Mouse (Mus musculus): ENCODE measurements around the gene Usp13. TPM values are rescaled to one million over a fixed set of nuclear protein-coding genes. Genes with fewer than 3 reads are reported as not detected.

Gene Usp13
- polyA plus RNA-seq, 1 experiment = 2.6 TPM

- Histone ChIP-seq H3K4me1 (replicated peaks; ENCODE audit: control insufficient read depth, insufficient read depth, low read length) (no peaks in the 10 kb centered on the region), H3K27ac (ENCODE audit: control insufficient read depth, insufficient read depth, low read length) (no peak overlapping the region), H3K36me3 (ENCODE audit: control insufficient read depth, insufficient read depth, low read length) (no peaks in the 10 kb centered on the region), H3K4me3 (ENCODE audit: control insufficient read depth, insufficient read depth, low read length) (no peak overlapping the region), H3K27me3 (ENCODE audit: control insufficient read depth, insufficient read depth, low read length) (no peaks in the 10 kb centered on the region)
- DNase-seq = no peak
- no peak for TF ChIP-seq POLR2A (IDR thresholded peaks at IDR 0.05; ENCODE audit: control insufficient read depth, extremely low read depth, insufficient read depth, low read length, poor library complexity)
- TF ChIP-seq CTCF (IDR thresholded peaks at IDR 0.05; ENCODE audit: borderline replicate concordance, control insufficient read depth, extremely low read depth, insufficient read depth, low read length, poor library complexity) = no peak
- 95% methylated on average over 3 of the region's 3 CpGs for WGBS
Observed at GRCm38 (mm10) chr3:32961494-32961893, 144.1 kb downstream of the Usp13 start.

GRCm38 (mm10) chr3:32965528-32965927 is 148.2 kb downstream of the Usp13 start:
- DNase-seq = no peak
- Histone ChIP-seq H3K4me3 (ENCODE audit: control insufficient read depth, insufficient read depth, low read length) (no peak overlapping the region), H3K27me3 (ENCODE audit: control insufficient read depth, insufficient read depth, low read length) (no peaks in the 10 kb centered on the region), H3K4me1 (replicated peaks; ENCODE audit: control insufficient read depth, insufficient read depth, low read length) (no peaks in the 10 kb centered on the region), H3K27ac (ENCODE audit: control insufficient read depth, insufficient read depth, low read length) (no peak overlapping the region), H3K36me3 (ENCODE audit: control insufficient read depth, insufficient read depth, low read length) (no peaks in the 10 kb centered on the region)
- 5% methylated on average over 2 of the region's 2 CpGs for WGBS
- no peak for TF ChIP-seq CTCF (IDR thresholded peaks at IDR 0.05; ENCODE audit: borderline replicate concordance, control insufficient read depth, extremely low read depth, insufficient read depth, low read length, poor library complexity)
- no peak for TF ChIP-seq POLR2A (IDR thresholded peaks at IDR 0.05; ENCODE audit: control insufficient read depth, extremely low read depth, insufficient read depth, low read length, poor library complexity)

DNA sequence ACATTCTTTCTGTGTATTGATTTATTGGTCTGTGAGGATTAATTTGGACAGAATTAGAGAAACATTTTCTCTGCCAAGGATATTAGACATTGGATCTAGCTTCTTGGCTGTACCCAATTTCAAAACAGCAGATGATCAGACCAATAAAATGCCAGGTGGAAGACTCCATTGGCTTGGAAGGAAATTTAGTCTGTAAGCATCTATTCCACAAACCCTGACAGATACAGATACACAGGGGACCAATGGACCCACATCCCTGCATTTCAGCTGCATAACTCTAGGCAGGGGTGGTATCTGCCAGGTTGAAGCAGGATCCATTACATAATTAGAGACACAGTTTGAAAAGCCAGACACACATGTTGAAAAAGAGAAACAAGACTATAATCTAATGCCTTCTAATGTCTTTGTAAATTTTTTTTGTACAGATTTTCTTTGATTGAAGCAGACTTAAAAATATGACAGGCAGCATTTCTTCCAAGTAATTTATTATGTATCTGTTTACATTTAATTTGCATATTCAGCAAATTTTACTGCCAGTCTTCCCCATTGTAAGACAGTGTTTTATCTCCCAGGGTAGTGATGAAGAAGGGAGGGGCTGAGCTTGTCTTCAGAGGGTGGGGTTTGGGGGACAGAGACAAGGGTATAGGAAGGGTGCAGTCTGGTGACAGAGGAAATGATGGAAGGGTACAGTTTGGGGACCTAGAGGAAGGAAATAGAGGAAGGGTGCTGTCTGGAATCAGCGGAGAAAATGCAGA is 151.5 kb downstream of the Usp13 start:
- H3K36me3 ChIP-seq (ENCODE audit: control insufficient read depth, insufficient read depth, low read length) = no peaks in the 10 kb centered on the region
- H3K4me1 ChIP-seq (replicated peaks; ENCODE audit: control insufficient read depth, insufficient read depth, low read length) = no peaks in the 10 kb centered on the region
- H3K4me3 ChIP-seq (ENCODE audit: control insufficient read depth, insufficient read depth, low read length) = no peak overlapping the region
- H3K27ac ChIP-seq (ENCODE audit: control insufficient read depth, insufficient read depth, low read length) = no peak overlapping the region
- H3K27me3 ChIP-seq (ENCODE audit: control insufficient read depth, insufficient read depth, low read length) = no peaks in the 10 kb centered on the region
- DNase-seq = no peak
- WGBS = 47% methylated on average over 1 of the region's 1 CpGs
- TF ChIP-seq POLR2A (IDR thresholded peaks at IDR 0.05; ENCODE audit: control insufficient read depth, extremely low read depth, insufficient read depth, low read length, poor library complexity) (no peak), CTCF (IDR thresholded peaks at IDR 0.05; ENCODE audit: borderline replicate concordance, control insufficient read depth, extremely low read depth, insufficient read depth, low read length, poor library complexity) (no peak)

DNA sequence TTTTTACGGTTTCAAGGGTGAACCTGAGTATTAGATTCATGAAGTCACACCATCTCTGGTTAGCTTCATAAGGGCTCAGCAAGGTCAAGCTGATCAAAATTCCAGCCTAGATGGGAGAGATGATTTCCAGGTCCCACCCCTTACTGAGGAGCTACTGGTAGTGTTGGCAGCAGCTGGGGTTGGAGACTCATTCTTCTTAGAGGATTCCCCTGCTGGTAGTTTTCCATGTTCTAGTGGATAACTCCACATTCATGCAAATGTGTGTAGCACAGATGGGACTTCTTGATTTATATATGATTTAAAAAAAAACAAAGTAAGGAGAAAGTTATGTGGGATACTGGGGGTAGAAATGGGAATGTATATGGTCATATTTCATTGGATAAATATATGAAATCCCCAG is 152.9 kb downstream of the Usp13 start:
- DNase-seq = no peak
- no peak overlapping the region for H3K27ac ChIP-seq (ENCODE audit: control insufficient read depth, insufficient read depth, low read length)
- H3K4me1 ChIP-seq (replicated peaks; ENCODE audit: control insufficient read depth, insufficient read depth, low read length) = no peaks in the 10 kb centered on the region
- no peak overlapping the region for H3K4me3 ChIP-seq (ENCODE audit: control insufficient read depth, insufficient read depth, low read length)
- TF ChIP-seq POLR2A (IDR thresholded peaks at IDR 0.05; ENCODE audit: control insufficient read depth, extremely low read depth, insufficient read depth, low read length, poor library complexity) (no peak), CTCF (IDR thresholded peaks at IDR 0.05; ENCODE audit: borderline replicate concordance, control insufficient read depth, extremely low read depth, insufficient read depth, low read length, poor library complexity) (no peak)
- H3K27me3 ChIP-seq (ENCODE audit: control insufficient read depth, insufficient read depth, low read length) = no peaks in the 10 kb centered on the region
- WGBS = 95% methylated on average over 1 of the region's 1 CpGs
- H3K36me3 ChIP-seq (ENCODE audit: control insufficient read depth, insufficient read depth, low read length) = no peaks in the 10 kb centered on the region

- H3K27me3 ChIP-seq (ENCODE audit: control insufficient read depth, insufficient read depth, low read length) = no peaks in the 10 kb centered on the region
- no peak overlapping the region for H3K4me3 ChIP-seq (ENCODE audit: control insufficient read depth, insufficient read depth, low read length)
- H3K36me3 ChIP-seq (ENCODE audit: control insufficient read depth, insufficient read depth, low read length) = no peaks in the 10 kb centered on the region
- 4% methylated on average over 6 of the region's 6 CpGs for WGBS
- DNase-seq = no peak
- no peak for TF ChIP-seq POLR2A (IDR thresholded peaks at IDR 0.05; ENCODE audit: control insufficient read depth, extremely low read depth, insufficient read depth, low read length, poor library complexity)
- no peak for TF ChIP-seq CTCF (IDR thresholded peaks at IDR 0.05; ENCODE audit: borderline replicate concordance, control insufficient read depth, extremely low read depth, insufficient read depth, low read length, poor library complexity)
- no peak overlapping the region for H3K27ac ChIP-seq (ENCODE audit: control insufficient read depth, insufficient read depth, low read length)
- no peaks in the 10 kb centered on the region for H3K4me1 ChIP-seq (replicated peaks; ENCODE audit: control insufficient read depth, insufficient read depth, low read length)
Observed at GRCm38 (mm10) chr3:32979238-32979637, 161.9 kb downstream of the Usp13 start.

DNA sequence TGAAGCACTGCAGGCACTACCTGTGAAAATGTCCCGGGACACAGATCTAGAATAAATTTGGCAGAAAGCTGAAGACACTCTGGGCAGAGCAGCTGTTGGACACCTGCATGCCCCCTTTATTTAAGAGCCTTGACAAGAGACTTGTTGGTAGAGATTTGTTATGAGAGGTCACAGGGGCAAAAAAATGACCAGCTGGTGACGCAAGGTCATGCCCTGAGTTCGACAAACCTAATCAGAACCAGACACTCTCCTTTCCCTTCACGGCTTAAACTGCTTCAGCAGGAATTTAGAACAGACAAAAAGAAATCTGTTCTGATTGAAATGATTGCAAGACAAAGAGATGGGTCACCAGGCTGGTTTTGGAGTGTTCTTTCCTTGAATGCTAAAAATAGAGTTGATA is 162.6 kb downstream of the Usp13 start:
- no peak overlapping the region for H3K27ac ChIP-seq (ENCODE audit: control insufficient read depth, insufficient read depth, low read length)
- TF ChIP-seq CTCF (IDR thresholded peaks at IDR 0.05; ENCODE audit: borderline replicate concordance, control insufficient read depth, extremely low read depth, insufficient read depth, low read length, poor library complexity) (no peak), POLR2A (IDR thresholded peaks at IDR 0.05; ENCODE audit: control insufficient read depth, extremely low read depth, insufficient read depth, low read length, poor library complexity) (no peak)
- no peaks in the 10 kb centered on the region for H3K27me3 ChIP-seq (ENCODE audit: control insufficient read depth, insufficient read depth, low read length)
- H3K4me3 ChIP-seq (ENCODE audit: control insufficient read depth, insufficient read depth, low read length) = no peak overlapping the region
- H3K36me3 ChIP-seq (ENCODE audit: control insufficient read depth, insufficient read depth, low read length) = no peaks in the 10 kb centered on the region
- no peak for DNase-seq
- no peaks in the 10 kb centered on the region for H3K4me1 ChIP-seq (replicated peaks; ENCODE audit: control insufficient read depth, insufficient read depth, low read length)
- 93% methylated on average over 4 of the region's 4 CpGs for WGBS
